In genomic region chr2:116042447-116042846, GRCm38 (mm10) we compare ENCODE assay signal across 19 mouse cellular contexts. TPM values are rescaled to one million over a fixed set of nuclear protein-coding genes. Genes with fewer than 3 reads are reported as not detected.
A peak's percentile ranks its signal among the peaks of the same experiment; 100 is the strongest.
DNase-seq lines count a peak whose midpoint lies in the region; ATAC-seq and TF ChIP-seq lines count a peak whose summit lies in the region.
"Had no signal": no experiment of that assay in that cellular context is flagged by ENCODE, and none has a peak within 500 bp of the region (broad histone marks: within the 10 kb centered on the region; RNA-seq: fewer than 3 reads in every experiment).

No protein-coding gene starts in this region.

- no peaks in the 10 kb centered on the region for H3K9me3 ChIP-seq in hindbrain, embryonic 14.5 days (ENCODE audit: control insufficient read depth, low read length)
- no peaks in the 10 kb centered on the region for H3K9me3 ChIP-seq in hindbrain, embryonic 11.5 days (ENCODE audit: control insufficient read depth, low read length)
- H3K9me3 ChIP-seq in forebrain, embryonic 13.5 days (replicated peaks) = no peaks in the 10 kb centered on the region
- no peaks in the 10 kb centered on the region for H3K9me3 ChIP-seq in hindbrain, embryonic 15.5 days
- no peaks in the 10 kb centered on the region for H3K9me3 ChIP-seq in midbrain, postnatal 0 days (ENCODE audit: low read length)
- H3K9me3 ChIP-seq: liver, embryonic 15.5 days had no signal

- no peak for ATAC-seq in hindbrain, embryonic 14.5 days (ENCODE audit: low FRiP score)
- ATAC-seq in hindbrain, embryonic 11.5 days (ENCODE audit: low FRiP score) = no peak
- ATAC-seq in forebrain, embryonic 13.5 days = peak; percentile 64
- ATAC-seq in hindbrain, embryonic 15.5 days (ENCODE audit: low FRiP score, low read depth) = no peak
- ATAC-seq in midbrain, postnatal 0 days (ENCODE audit: low FRiP score) = 0 out of 2 replicates have a peak, but pooled peaks have one; percentile 4
- no peak for ATAC-seq in inflammation-experienced regulatory T-cells, adult 6 months

- H3K9ac ChIP-seq in hindbrain, embryonic 14.5 days = peak overlapping the region; percentile 31
- H3K9ac ChIP-seq in hindbrain, embryonic 11.5 days (ENCODE audit: low read depth, low read length) = no peak overlapping the region
- peak overlapping the region; percentile 31; the same call in 1 of the 2 replicates for H3K9ac ChIP-seq in forebrain, embryonic 13.5 days
- H3K9ac ChIP-seq in hindbrain, embryonic 15.5 days = no peak overlapping the region
- H3K9ac ChIP-seq in midbrain, postnatal 0 days (replicated peaks; ENCODE audit: low read length, poor library complexity, severe bottlenecking) = no peak overlapping the region
- H3K9ac ChIP-seq: liver, embryonic 15.5 days had no signal

- no peak for TF ChIP-seq CTCF in midbrain, postnatal 0 days (IDR thresholded peaks at IDR 0.05)

- H3K27ac ChIP-seq in hindbrain, embryonic 14.5 days = peak overlapping the region; percentile 68
- no peak overlapping the region for H3K27ac ChIP-seq in hindbrain, embryonic 11.5 days (ENCODE audit: low read depth, low read length)
- H3K27ac ChIP-seq in forebrain, embryonic 13.5 days = peak overlapping the region; percentile 80
- H3K27ac ChIP-seq in hindbrain, embryonic 15.5 days (replicated peaks) = peak overlapping the region; percentile 70
- no peak overlapping the region; the same call in 1 of the 2 replicates for H3K27ac ChIP-seq in midbrain, postnatal 0 days (ENCODE audit: low read depth, low read length)
- H3K27ac ChIP-seq: kidney, postnatal 0 days; liver, embryonic 15.5 days had no signal

- H3K4me2 ChIP-seq in hindbrain, embryonic 14.5 days (replicated peaks) = peak overlapping the region; percentile 24
- no peak overlapping the region for H3K4me2 ChIP-seq in hindbrain, embryonic 11.5 days (replicated peaks; ENCODE audit: low read depth, low read length)
- H3K4me2 ChIP-seq in forebrain, embryonic 13.5 days = peak overlapping the region; percentile 45
- H3K4me2 ChIP-seq in hindbrain, embryonic 15.5 days = peak overlapping the region; percentile 26
- H3K4me2 ChIP-seq in midbrain, postnatal 0 days (ENCODE audit: low read depth, low read length, poor library complexity, severe bottlenecking) = peak overlapping the region; percentile 16; the same call in 1 of the 2 replicates
- H3K4me2 ChIP-seq: heart, embryonic 11.5 days; liver, embryonic 15.5 days had no signal

- H3K4me3 ChIP-seq in hindbrain, embryonic 14.5 days (replicated peaks; ENCODE audit: low read length) = no peak overlapping the region
- no peak overlapping the region for H3K4me3 ChIP-seq in hindbrain, embryonic 11.5 days (ENCODE audit: low read depth, low read length)
- peak overlapping the region; percentile 9; the same call in 1 of the 2 replicates for H3K4me3 ChIP-seq in forebrain, embryonic 13.5 days
- H3K4me3 ChIP-seq in hindbrain, embryonic 15.5 days = no peak overlapping the region
- no peak overlapping the region for H3K4me3 ChIP-seq in midbrain, postnatal 0 days (ENCODE audit: low read depth, low read length)
- H3K4me3 ChIP-seq: liver, embryonic 15.5 days had no signal

- peaks cover 39% of the 10 kb centered on the region for H3K4me1 ChIP-seq in hindbrain, embryonic 14.5 days (replicated peaks; ENCODE audit: control insufficient read depth, insufficient read depth, low read length)
- no peaks in the 10 kb centered on the region; the same call in 1 of the 2 replicates for H3K4me1 ChIP-seq in hindbrain, embryonic 11.5 days (replicated peaks; ENCODE audit: control insufficient read depth, insufficient read depth, low read length)
- H3K4me1 ChIP-seq in forebrain, embryonic 13.5 days = peaks cover 62% of the 10 kb centered on the region
- peaks cover 40% of the 10 kb centered on the region for H3K4me1 ChIP-seq in hindbrain, embryonic 15.5 days (replicated peaks)
- no peaks in the 10 kb centered on the region for H3K4me1 ChIP-seq in midbrain, postnatal 0 days (ENCODE audit: insufficient read depth, low read length)
- H3K4me1 ChIP-seq: liver, embryonic 15.5 days had no signal

- 52% methylated on average over 9 of the region's 9 CpGs for WGBS in hindbrain, embryonic 14.5 days
- WGBS in hindbrain, embryonic 11.5 days = 87% methylated on average over 9 of the region's 9 CpGs
- WGBS in forebrain, embryonic 13.5 days = 39% methylated on average over 9 of the region's 9 CpGs
- 53% methylated on average over 9 of the region's 9 CpGs for WGBS in hindbrain, embryonic 15.5 days
- WGBS in midbrain, postnatal 0 days = 61% methylated on average over 9 of the region's 9 CpGs

- peaks cover 40% of the 10 kb centered on the region for H3K36me3 ChIP-seq in hindbrain, embryonic 14.5 days (replicated peaks; ENCODE audit: control insufficient read depth, insufficient read depth)
- H3K36me3 ChIP-seq in hindbrain, embryonic 11.5 days (ENCODE audit: control insufficient read depth, insufficient read depth, low read length) = no peaks in the 10 kb centered on the region; the same call in 1 of the 2 replicates
- peaks cover 40% of the 10 kb centered on the region for H3K36me3 ChIP-seq in forebrain, embryonic 13.5 days (ENCODE audit: poor library complexity, severe bottlenecking)
- peaks cover 2% of the 10 kb centered on the region; the same call in 1 of the 2 replicates for H3K36me3 ChIP-seq in hindbrain, embryonic 15.5 days
- no peaks in the 10 kb centered on the region for H3K36me3 ChIP-seq in midbrain, postnatal 0 days (ENCODE audit: insufficient read depth, low read length)
- H3K36me3 ChIP-seq: liver, embryonic 15.5 days had no signal

- H3K27me3 ChIP-seq in hindbrain, embryonic 14.5 days (ENCODE audit: control insufficient read depth, insufficient read depth, low read length) = no peaks in the 10 kb centered on the region
- no peaks in the 10 kb centered on the region for H3K27me3 ChIP-seq in hindbrain, embryonic 11.5 days (ENCODE audit: control insufficient read depth, insufficient read depth, low read length)
- no peaks in the 10 kb centered on the region for H3K27me3 ChIP-seq in forebrain, embryonic 13.5 days
- H3K27me3 ChIP-seq in hindbrain, embryonic 15.5 days = no peaks in the 10 kb centered on the region
- H3K27me3 ChIP-seq in midbrain, postnatal 0 days (ENCODE audit: insufficient read depth, low read length) = no peaks in the 10 kb centered on the region
- H3K27me3 ChIP-seq: liver, embryonic 15.5 days had no signal

- DNase-seq in hindbrain, embryonic 14.5 days (ENCODE audit: low spot score) = no peak
- no peak for DNase-seq in hindbrain, embryonic 11.5 days (ENCODE audit: low spot score)
- DNase-seq in midbrain, postnatal 0 days (ENCODE audit: low spot score) = no peak
- DNase-seq in cerebellum, postnatal 4 days (ENCODE audit: low spot score in 2 of 2) = no peak
- no peak for DNase-seq in heart, adult 9 months (ENCODE audit: low spot score in 2 of 2)
- DNase-seq: adrenal gland, postnatal 25 days; B cell, adult 2 months; cerebellum, adult 18-20 months; cerebellum, postnatal 36 days; heart, postnatal 36 days; kidney, adult 18-20 months; thymus, postnatal 14 days had no signal

RNA-seq across cellular contexts. Expression of gene Meis2, which starts 23.2 kb away (rescaled TPM):
- 136 and 159 TPM in 2 replicates for polyA plus RNA-seq in hindbrain, embryonic 14.5 days (2014; fragmentation: Nextera tagmentation; extraction: Ambion mirVana)
- polyA plus RNA-seq in hindbrain, embryonic 11.5 days (2014; fragmentation: Nextera tagmentation; extraction: Ambion mirVana) = 121 and 142 TPM in 2 replicates
- 128 and 130 TPM in 2 replicates for polyA plus RNA-seq in forebrain, embryonic 13.5 days (2015; fragmentation: Nextera tagmentation; extraction: Ambion mirVana)
- polyA plus RNA-seq in hindbrain, embryonic 15.5 days (2015; fragmentation: Nextera tagmentation; extraction: Ambion mirVana) = 139 and 140 TPM in 2 replicates
- total RNA-seq in midbrain, postnatal 0 days (2014; rRNA removed) = 121 and 147 TPM in 2 replicates
- polyA plus RNA-seq in midbrain, postnatal 0 days (2015; fragmentation: Nextera tagmentation; extraction: Ambion mirVana) = 52.1 and 58.3 TPM in 2 replicates
- under 1 TPM in 1 of 3 experiments, not detected in 2; 0.34 TPM for polyA plus RNA-seq in inflammation-experienced regulatory T-cells, adult 6 months (2017; shearing (Covaris generic))
- total RNA-seq: neutrophil, adult 5-6 weeks had no signal

Comparison
In these comparisons a context has a peak if more than half of its experiments do, and no peak if none do; other contexts are left out.
1. H3K27ac ChIP-seq: peak in hindbrain, embryonic 14.5 days (single experiment), forebrain, embryonic 13.5 days (single experiment) and hindbrain, embryonic 15.5 days (single experiment); none in hindbrain, embryonic 11.5 days (single experiment) and midbrain, postnatal 0 days (single experiment).
2. H3K9ac ChIP-seq: peak in hindbrain, embryonic 14.5 days (single experiment) and forebrain, embryonic 13.5 days (single experiment); none in hindbrain, embryonic 11.5 days (single experiment), hindbrain, embryonic 15.5 days (single experiment) and midbrain, postnatal 0 days (single experiment).
3. ATAC-seq: peak in forebrain, embryonic 13.5 days (single experiment) and midbrain, postnatal 0 days (single experiment); none in hindbrain, embryonic 14.5 days (single experiment), hindbrain, embryonic 11.5 days (single experiment), hindbrain, embryonic 15.5 days (single experiment) and inflammation-experienced regulatory T-cells, adult 6 months (single experiment).
4. RNA of gene Meis2, which starts 23.2 kb away (polyA plus RNA-seq): 136 to 159 TPM in hindbrain, embryonic 14.5 days, 121 to 142 TPM in hindbrain, embryonic 11.5 days, 139 to 140 TPM in hindbrain, embryonic 15.5 days, 128 to 130 TPM in forebrain, embryonic 13.5 days and 52.1 to 58.3 TPM in midbrain, postnatal 0 days; 0.34 TPM in inflammation-experienced regulatory T-cells, adult 6 months; every median in the first group is over 10 times any median in the second.